Mouse (Mus musculus): ENCODE data around the gene Adam19. TPM values are rescaled to one million over a fixed set of nuclear protein-coding genes. Genes with fewer than 3 reads are reported as not detected.

Adam19 gene
- total RNA-seq, 1 experiment = 43.8 TPM

DNA sequence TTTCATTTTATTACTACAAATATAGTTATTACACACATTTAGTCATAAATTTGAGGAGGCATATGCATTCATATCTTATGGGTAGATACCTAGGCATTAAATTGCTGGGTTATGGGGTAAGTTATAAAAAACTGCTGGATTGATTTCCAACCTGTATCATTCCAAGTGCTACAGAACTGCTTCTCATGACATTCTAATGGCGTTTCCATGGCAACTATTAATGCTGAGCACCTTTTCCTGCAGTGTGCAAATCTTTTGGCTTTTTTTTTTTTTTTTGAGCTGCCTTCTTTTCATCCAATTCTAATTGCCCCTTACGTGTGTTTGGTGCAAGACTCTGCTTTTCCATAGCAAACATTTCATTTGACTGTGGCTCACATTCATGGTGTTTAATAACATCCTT lies 25.8 kb upstream of the Adam19 start:
- Histone ChIP-seq H3K9ac (ENCODE audit: insufficient read depth, low read depth, low read length, poor library complexity, severe bottlenecking) (no peak overlapping the region), H3K36me3 (ENCODE audit: control insufficient read depth, insufficient read depth, low read length, poor library complexity, severe bottlenecking) (no peaks in the 10 kb centered on the region), H3K4me3 (ENCODE audit: insufficient read depth in 1 of 2, low read depth in 1 of 2, low read length in 2 of 2, poor library complexity in 1 of 2, severe bottlenecking in 1 of 2) (no peak overlapping the region), H3K4me1 (ENCODE audit: control insufficient read depth in 2 of 2, insufficient read depth in 2 of 2, low read length in 2 of 2, poor library complexity in 1 of 2) (no peaks in the 10 kb centered on the region), H3K9me3 (ENCODE audit: control insufficient read depth, insufficient read depth, low read depth, low read length) (no peaks in the 10 kb centered on the region), H3K27ac (ENCODE audit: insufficient read depth, low read depth, low read length, poor library complexity, severe bottlenecking) (no peak overlapping the region)
- DNase-seq (ENCODE audit: low read depth, low spot score) = no peak
- in situ Hi-C loops (cut with MboI; ENCODE audit: low sequenced_read_pairs in 2 of 2, unreplicated experiment in 2 of 2) = loop anchor here (10.0 kb wide), 1 partner anchor 185 kb away; no protein-coding TSS in a partner anchor
- TF ChIP-seq CHD2 (IDR thresholded peaks at IDR 0.05; ENCODE audit: low read depth, low read length) (no peak), ZC3H11A (IDR thresholded peaks at IDR 0.05; ENCODE audit: borderline replicate concordance, low read depth, low read length) (no peak), MAFK (IDR thresholded peaks at IDR 0.05; ENCODE audit: insufficient read depth, low read depth, low read length) (no peak), HCFC1 (IDR thresholded peaks at IDR 0.05; ENCODE audit: borderline replicate concordance, insufficient read depth, low read length) (no peak), ZNF384 (IDR thresholded peaks at IDR 0.05; ENCODE audit: low read depth, low read length) (no peak)

DNA sequence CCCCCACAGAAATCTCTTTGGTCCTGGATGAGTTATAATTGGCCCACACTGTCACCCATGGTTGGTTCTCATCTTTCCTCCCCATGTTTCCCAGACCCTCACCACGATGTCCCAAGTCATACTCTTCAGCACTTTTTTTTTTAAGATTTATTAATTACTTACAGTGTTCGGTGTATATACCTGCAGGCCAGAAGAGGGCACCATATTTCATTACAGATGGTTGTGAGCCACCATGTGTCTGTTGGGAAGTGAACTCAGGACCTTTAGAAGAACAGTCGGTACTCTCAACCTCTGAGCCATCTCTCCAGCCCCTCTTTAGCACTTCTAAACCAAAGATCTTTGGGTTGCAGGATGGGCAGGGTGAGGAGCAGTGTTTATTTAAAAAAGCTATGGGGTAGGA lies 24.3 kb upstream of the Adam19 start:
- Histone ChIP-seq H3K9me3 (ENCODE audit: control insufficient read depth, insufficient read depth, low read depth, low read length) (no peaks in the 10 kb centered on the region), H3K4me3 (ENCODE audit: insufficient read depth in 1 of 2, low read depth in 1 of 2, low read length in 2 of 2, poor library complexity in 1 of 2, severe bottlenecking in 1 of 2) (no peak overlapping the region), H3K36me3 (ENCODE audit: control insufficient read depth, insufficient read depth, low read length, poor library complexity, severe bottlenecking) (no peaks in the 10 kb centered on the region), H3K9ac (ENCODE audit: insufficient read depth, low read depth, low read length, poor library complexity, severe bottlenecking) (no peak overlapping the region), H3K4me1 (ENCODE audit: control insufficient read depth in 2 of 2, insufficient read depth in 2 of 2, low read length in 2 of 2, poor library complexity in 1 of 2) (no peaks in the 10 kb centered on the region), H3K27ac (ENCODE audit: insufficient read depth, low read depth, low read length, poor library complexity, severe bottlenecking) (no peak overlapping the region)
- DNase-seq (ENCODE audit: low read depth, low spot score) = no peak
- TF ChIP-seq MAFK (IDR thresholded peaks at IDR 0.05; ENCODE audit: insufficient read depth, low read depth, low read length) = no peak
- in situ Hi-C loops (cut with MboI; ENCODE audit: low sequenced_read_pairs in 2 of 2, unreplicated experiment in 2 of 2) = loop anchor here (10.0 kb wide), 1 partner anchor 183 kb away; no protein-coding TSS in a partner anchor

GRCm38 (mm10) chr11:46032956-46033355 lies 22.8 kb upstream of the Adam19 start:
- H3K4me1 ChIP-seq (ENCODE audit: control insufficient read depth in 2 of 2, insufficient read depth in 2 of 2, low read length in 2 of 2, poor library complexity in 1 of 2) = no peaks in the 10 kb centered on the region
- no peak for TF ChIP-seq ZNF384 (IDR thresholded peaks at IDR 0.05; ENCODE audit: low read depth, low read length)
- no peak for TF ChIP-seq CHD2 (IDR thresholded peaks at IDR 0.05; ENCODE audit: low read depth, low read length)
- TF ChIP-seq HCFC1 (IDR thresholded peaks at IDR 0.05; ENCODE audit: borderline replicate concordance, insufficient read depth, low read length) = no peak
- no peak for TF ChIP-seq MAFK (IDR thresholded peaks at IDR 0.05; ENCODE audit: insufficient read depth, low read depth, low read length)
- no peak for TF ChIP-seq ZC3H11A (IDR thresholded peaks at IDR 0.05; ENCODE audit: borderline replicate concordance, low read depth, low read length)

GRCm38 (mm10) chr11:46036374-46036773 lies 19.4 kb upstream of the Adam19 start:
- no peak overlapping the region for H3K9ac ChIP-seq (ENCODE audit: insufficient read depth, low read depth, low read length, poor library complexity, severe bottlenecking)
- TF ChIP-seq CHD2 (IDR thresholded peaks at IDR 0.05; ENCODE audit: low read depth, low read length) (no peak), ZC3H11A (IDR thresholded peaks at IDR 0.05; ENCODE audit: borderline replicate concordance, low read depth, low read length) (no peak), MAFK (IDR thresholded peaks at IDR 0.05; ENCODE audit: insufficient read depth, low read depth, low read length) (no peak), HCFC1 (IDR thresholded peaks at IDR 0.05; ENCODE audit: borderline replicate concordance, insufficient read depth, low read length) (no peak), ZNF384 (IDR thresholded peaks at IDR 0.05; ENCODE audit: low read depth, low read length) (no peak)
- H3K27ac ChIP-seq (ENCODE audit: insufficient read depth, low read depth, low read length, poor library complexity, severe bottlenecking) = no peak overlapping the region
- H3K4me3 ChIP-seq (ENCODE audit: insufficient read depth in 1 of 2, low read depth in 1 of 2, low read length in 2 of 2, poor library complexity in 1 of 2, severe bottlenecking in 1 of 2) = no peak overlapping the region
- no peaks in the 10 kb centered on the region for H3K36me3 ChIP-seq (ENCODE audit: control insufficient read depth, insufficient read depth, low read length, poor library complexity, severe bottlenecking)
- in situ Hi-C loops (cut with MboI; ENCODE audit: low sequenced_read_pairs in 2 of 2, unreplicated experiment in 2 of 2) = loop anchor here (10.0 kb wide), 1 partner anchor 178 kb away; no protein-coding TSS in a partner anchor
- DNase-seq (ENCODE audit: low read depth, low spot score) = no peak
- H3K9me3 ChIP-seq (ENCODE audit: control insufficient read depth, insufficient read depth, low read depth, low read length) = no peaks in the 10 kb centered on the region
- H3K4me1 ChIP-seq (ENCODE audit: control insufficient read depth in 2 of 2, insufficient read depth in 2 of 2, low read length in 2 of 2, poor library complexity in 1 of 2) = peaks cover 4 to 9% of the 10 kb centered on the region in 2 experiments; a peak in 2 of 4 replicates

More at GRCm38 (mm10) chr11:46032956-46033355, 22.8 kb upstream of the Adam19 start:
- H3K9ac ChIP-seq (ENCODE audit: insufficient read depth, low read depth, low read length, poor library complexity, severe bottlenecking) = no peak overlapping the region
- H3K36me3 ChIP-seq (ENCODE audit: control insufficient read depth, insufficient read depth, low read length, poor library complexity, severe bottlenecking) = no peaks in the 10 kb centered on the region
- H3K27ac ChIP-seq (ENCODE audit: insufficient read depth, low read depth, low read length, poor library complexity, severe bottlenecking) = no peak overlapping the region
- in situ Hi-C loops (cut with MboI; ENCODE audit: low sequenced_read_pairs in 2 of 2, unreplicated experiment in 2 of 2) = loop anchor here (10.0 kb wide), 1 partner anchor 182 kb away; no protein-coding TSS in a partner anchor
- no peaks in the 10 kb centered on the region for H3K9me3 ChIP-seq (ENCODE audit: control insufficient read depth, insufficient read depth, low read depth, low read length)
- H3K4me3 ChIP-seq (ENCODE audit: insufficient read depth in 1 of 2, low read depth in 1 of 2, low read length in 2 of 2, poor library complexity in 1 of 2, severe bottlenecking in 1 of 2) = no peak overlapping the region
- no peak for DNase-seq (ENCODE audit: low read depth, low spot score)

DNA sequence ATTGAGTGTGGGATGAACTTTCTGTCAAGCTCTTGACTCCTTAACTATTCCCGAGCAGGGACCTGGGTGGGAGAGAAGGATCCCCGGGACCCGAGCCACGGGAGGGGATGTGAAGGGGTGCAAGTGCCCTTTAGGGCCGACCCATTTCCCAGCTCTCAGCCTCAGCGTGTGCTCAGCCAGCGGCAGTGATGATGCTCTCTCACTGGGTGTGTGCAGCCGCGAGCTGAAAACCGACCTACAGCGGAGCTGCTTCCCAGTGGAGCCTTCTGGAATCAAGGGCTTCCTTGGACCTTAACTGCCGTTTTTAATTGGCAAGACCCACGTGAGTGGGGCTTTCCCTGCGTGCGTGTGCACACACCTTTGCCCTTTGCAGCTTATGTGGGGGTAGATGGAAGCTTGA lies 16.9 kb upstream of the Adam19 start:
- Histone ChIP-seq H3K4me3 (ENCODE audit: insufficient read depth in 1 of 2, low read depth in 1 of 2, low read length in 2 of 2, poor library complexity in 1 of 2, severe bottlenecking in 1 of 2) (peak overlapping the region; percentile 14 to 27; a peak in 1 of 4 replicates), H3K36me3 (ENCODE audit: control insufficient read depth, insufficient read depth, low read length, poor library complexity, severe bottlenecking) (no peaks in the 10 kb centered on the region), H3K9ac (ENCODE audit: insufficient read depth, low read depth, low read length, poor library complexity, severe bottlenecking) (no peak overlapping the region; the same call in 1 of the 2 replicates), H3K4me1 (ENCODE audit: control insufficient read depth in 2 of 2, insufficient read depth in 2 of 2, low read length in 2 of 2, poor library complexity in 1 of 2) (peaks cover 4 to 14% of the 10 kb centered on the region in 2 experiments; a peak in 2 of 4 replicates), H3K27ac (ENCODE audit: insufficient read depth, low read depth, low read length, poor library complexity, severe bottlenecking) (no peak overlapping the region; the same call in 1 of the 2 replicates), H3K9me3 (ENCODE audit: control insufficient read depth, insufficient read depth, low read depth, low read length) (no peaks in the 10 kb centered on the region)
- TF ChIP-seq CHD2 (IDR thresholded peaks at IDR 0.05; ENCODE audit: low read depth, low read length) = no peak
- no peak for TF ChIP-seq MAFK (IDR thresholded peaks at IDR 0.05; ENCODE audit: insufficient read depth, low read depth, low read length)
- no peak for TF ChIP-seq ZNF384 (IDR thresholded peaks at IDR 0.05; ENCODE audit: low read depth, low read length)
- no peak for TF ChIP-seq ZC3H11A (IDR thresholded peaks at IDR 0.05; ENCODE audit: borderline replicate concordance, low read depth, low read length)
- no peak for TF ChIP-seq HCFC1 (IDR thresholded peaks at IDR 0.05; ENCODE audit: borderline replicate concordance, insufficient read depth, low read length)
- no peak for DNase-seq (ENCODE audit: low read depth, low spot score)
- in situ Hi-C loops (cut with MboI; ENCODE audit: low sequenced_read_pairs in 2 of 2, unreplicated experiment in 2 of 2) = loop anchor here (10.0 kb wide), 1 partner anchor 176 kb away; no protein-coding TSS in a partner anchor

All from ES-E14 (cell line).